Mouse (Mus musculus): Measurements from ENCODE around the gene N4bp2l2. TPM values are rescaled to one million over a fixed set of nuclear protein-coding genes. Genes with fewer than 3 reads are reported as not detected.

N4bp2l2 gene
- polyA plus RNA-seq, 1 experiment from 2014 or later, result 30.4 TPM

- Histone ChIP-seq H3K36me3 (peaks cover 95% of the 10 kb centered on the region), H3K4me1 (replicated peaks) (0 out of 2 replicates have a peak, but pooled peaks cover 2% of the 10 kb centered on the region)
- 90% methylated on average over 5 of the region's 5 CpGs for WGBS
Measured at GRCm38 (mm10) chr5:150561783-150562182, 104.2 kb downstream of the N4bp2l2 start.

GRCm38 (mm10) chr5:150561376-150561775 is 104.6 kb downstream of the N4bp2l2 start:
- peaks cover 92% of the 10 kb centered on the region for H3K36me3 ChIP-seq
- H3K4me1 ChIP-seq (replicated peaks), result 0 out of 2 replicates have a peak, but pooled peaks cover 2% of the 10 kb centered on the region
- no peak overlapping the region for H3K27ac ChIP-seq
- H3K27me3 ChIP-seq (ENCODE audit: insufficient read depth, poor library complexity, severe bottlenecking), result no peaks in the 10 kb centered on the region
- no peaks in the 10 kb centered on the region for H3K9me3 ChIP-seq
- DNase-seq (ENCODE audit: low spot score), result no peak
- no peak overlapping the region for H3K4me3 ChIP-seq

More at GRCm38 (mm10) chr5:150561783-150562182, 104.2 kb downstream of the N4bp2l2 start:
- Histone ChIP-seq H3K4me3 (no peak overlapping the region), H3K27ac (no peak overlapping the region), H3K27me3 (ENCODE audit: insufficient read depth, poor library complexity, severe bottlenecking) (no peaks in the 10 kb centered on the region), H3K9me3 (no peaks in the 10 kb centered on the region)
- no peak for DNase-seq (ENCODE audit: low spot score)

- Histone ChIP-seq H3K36me3 (peaks cover 87% of the 10 kb centered on the region), H3K27me3 (ENCODE audit: insufficient read depth, poor library complexity, severe bottlenecking) (no peaks in the 10 kb centered on the region), H3K27ac (no peak overlapping the region), H3K4me3 (no peak overlapping the region), H3K9me3 (no peaks in the 10 kb centered on the region), H3K4me1 (replicated peaks) (no peaks in the 10 kb centered on the region)
- WGBS, result 95% methylated on average over 5 of the region's 5 CpGs
- DNase-seq (ENCODE audit: low spot score), result no peak
Measured at GRCm38 (mm10) chr5:150560851-150561250, 105.1 kb downstream of the N4bp2l2 start.

- Histone ChIP-seq H3K4me1 (replicated peaks) (no peaks in the 10 kb centered on the region), H3K4me3 (no peak overlapping the region), H3K9me3 (no peaks in the 10 kb centered on the region), H3K27ac (no peak overlapping the region), H3K27me3 (ENCODE audit: insufficient read depth, poor library complexity, severe bottlenecking) (no peaks in the 10 kb centered on the region), H3K36me3 (peaks cover 84% of the 10 kb centered on the region)
- no peak for DNase-seq (ENCODE audit: low spot score)
- WGBS, result 92% methylated on average over 6 of the region's 6 CpGs
Measured at GRCm38 (mm10) chr5:150559519-150560103, 106.4 kb downstream of the N4bp2l2 start.

Other genes starting within 250 kb of the N4bp2l2 start
- not detected in 2 replicates for gene Zar1l, start 148.0 kb downstream of the N4bp2l2 start, polyA plus RNA-seq (2016; fragmentation: Nextera tagmentation; extraction: Ambion mirVana)
- gene Brca2, start 143.6 kb downstream of the N4bp2l2 start, polyA plus RNA-seq (2016; fragmentation: Nextera tagmentation; extraction: Ambion mirVana), result 21.1 and 38.8 TPM in 2 replicates
- 2.6 and 3.2 TPM in 2 replicates for gene N4bp2l1, start 69.0 kb downstream of the N4bp2l2 start, polyA plus RNA-seq (2016; fragmentation: Nextera tagmentation; extraction: Ambion mirVana)
- gene Pds5b, start 7.6 kb upstream of the N4bp2l2 start, polyA plus RNA-seq (2016; fragmentation: Nextera tagmentation; extraction: Ambion mirVana), result 30.3 and 38.4 TPM in 2 replicates

All from hindbrain, embryonic 10.5 days (tissue).